Mouse (Mus musculus) megakaryocyte progenitor cell, adult 5-6 weeks (primary cell): Measurements from ENCODE around the gene Rchy1. TPM values are rescaled to one million over a fixed set of nuclear protein-coding genes. Genes with fewer than 3 reads are reported as not detected.
A peak's percentile ranks its signal among the peaks of the same experiment; 100 is the strongest.

Experiments
- ATAC-seq: replicated peaks from 2 replicates; pipeline ENCODE4 v1.8.0; 2016; ENCODE audit warnings: mild to moderate bottlenecking, moderate TSS enrichment, inconsistent platforms; ENCODE audit not compliant: poor library complexity
- total RNA-seq, 2 experiments: library from RNA; stranded (forward) in 1 of 2; stranded (reverse) in 1 of 2; fragments of 157-497, 149-512 nt in 1 of 2; fragments of 200-1000 nt in 1 of 2; gene quantifications; 2 replicates each; pipeline versions ENCODE4 v1.2.3 to v1.2.4; 2015 to 2017

The Rchy1 gene
- 54.4 and 56.0 TPM in 2 replicates for total RNA-seq (2015)
- total RNA-seq (2017) = 34.3 and 36.6 TPM in 2 replicates

DNA sequence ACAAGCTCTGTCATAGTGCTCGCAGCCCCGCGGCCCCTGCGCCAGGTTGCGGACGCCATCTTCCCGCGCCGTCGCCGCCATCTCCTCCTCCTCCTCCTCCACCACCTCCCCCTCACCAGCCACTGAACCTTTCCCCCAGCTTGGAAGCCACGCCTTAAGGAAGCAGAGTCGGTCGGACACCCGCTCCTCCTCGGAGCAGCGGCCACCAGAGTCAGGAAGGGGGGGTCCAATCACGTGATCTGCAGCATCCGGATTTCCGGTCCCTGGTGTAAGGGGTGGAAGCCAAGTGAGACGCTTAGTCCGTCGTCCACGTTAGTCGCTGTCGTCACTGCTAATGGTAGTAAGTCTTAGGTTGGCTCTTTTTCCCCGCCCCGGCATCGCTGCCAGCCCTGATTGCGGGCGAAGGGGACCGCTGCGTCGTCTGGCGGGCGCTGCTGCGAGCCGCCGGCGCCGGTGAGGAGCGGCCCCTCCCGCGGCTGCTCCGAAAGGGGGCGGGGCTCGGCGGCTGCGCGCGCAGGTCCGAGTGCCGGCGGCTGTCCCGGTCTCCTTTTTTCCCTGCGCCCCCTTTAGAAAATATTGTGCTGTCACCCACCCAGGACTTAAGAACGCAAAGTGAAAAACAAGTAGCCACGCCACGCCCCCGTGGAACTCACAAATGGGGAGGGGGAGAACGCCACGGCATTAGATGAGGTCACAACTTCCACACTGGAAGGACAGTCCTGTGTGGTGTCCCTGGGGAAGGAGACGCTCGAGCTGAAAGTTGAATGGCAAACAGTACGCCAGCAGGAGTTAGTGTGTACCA, at the start of gene Rchy1:
Gene Rchy1, minus strand, starts transcription at position 430 of the 802 bp plus-strand sequence.
- peak; percentile 83 for ATAC-seq

DNA sequence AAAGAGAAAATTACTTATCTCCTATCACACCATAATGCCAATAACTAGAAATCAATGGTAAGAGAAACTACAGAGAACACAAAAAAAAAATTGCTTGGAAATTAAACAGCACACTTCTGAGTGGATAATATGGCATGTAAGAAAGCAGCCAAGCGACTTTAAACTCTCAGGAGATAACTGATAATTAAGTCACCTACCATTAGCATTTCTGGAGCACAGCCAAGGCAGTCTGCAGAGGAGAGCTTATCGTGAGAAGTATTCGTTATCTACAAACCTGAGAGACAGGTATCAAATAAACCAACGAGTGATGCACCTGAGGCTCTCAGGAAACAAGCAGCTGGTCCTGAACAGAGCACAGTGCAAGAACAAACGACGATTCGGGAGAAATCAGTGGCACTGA, 48.9 kb upstream of the Rchy1 start:
- no peak for ATAC-seq

DNA sequence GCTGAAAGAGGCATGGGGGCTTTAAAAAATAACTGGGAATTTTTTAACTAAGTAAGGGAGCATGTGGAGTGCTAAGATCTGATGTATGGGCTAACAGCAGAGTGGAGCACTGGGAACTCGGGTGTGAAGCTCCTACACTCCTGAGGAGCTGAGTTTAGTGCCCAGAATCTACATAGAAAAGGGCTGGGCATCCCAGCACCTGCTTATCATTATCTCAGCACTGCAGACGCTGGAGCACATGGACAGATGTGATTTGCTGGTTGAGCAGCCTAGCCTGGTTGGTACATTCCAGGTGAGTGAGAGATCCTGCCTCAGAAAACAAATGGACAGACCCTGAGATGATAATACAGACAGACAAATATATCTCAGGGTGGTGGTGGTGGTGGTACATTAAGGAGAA, 47.0 kb upstream of the Rchy1 start:
- ATAC-seq = peak; percentile 60

DNA sequence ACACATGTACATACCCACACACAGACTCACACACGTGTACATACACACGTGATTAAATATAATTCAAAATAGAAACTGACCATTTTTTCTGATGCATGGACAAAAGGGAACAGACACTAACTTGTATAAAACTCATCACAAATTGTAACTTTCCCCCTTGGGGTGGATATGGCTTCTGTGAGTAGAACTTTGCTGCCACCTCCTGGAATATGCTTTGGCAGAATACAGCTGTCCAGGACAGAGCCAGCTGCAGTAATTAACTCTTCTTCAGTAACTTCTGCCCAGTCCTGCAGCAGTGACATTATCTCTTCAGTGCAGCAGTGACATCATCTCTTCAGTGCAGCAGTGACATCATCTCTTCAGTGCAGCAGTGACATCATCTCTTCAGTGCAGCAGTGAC, 40.1 kb upstream of the Rchy1 start:
- ATAC-seq = peak; percentile 75

DNA sequence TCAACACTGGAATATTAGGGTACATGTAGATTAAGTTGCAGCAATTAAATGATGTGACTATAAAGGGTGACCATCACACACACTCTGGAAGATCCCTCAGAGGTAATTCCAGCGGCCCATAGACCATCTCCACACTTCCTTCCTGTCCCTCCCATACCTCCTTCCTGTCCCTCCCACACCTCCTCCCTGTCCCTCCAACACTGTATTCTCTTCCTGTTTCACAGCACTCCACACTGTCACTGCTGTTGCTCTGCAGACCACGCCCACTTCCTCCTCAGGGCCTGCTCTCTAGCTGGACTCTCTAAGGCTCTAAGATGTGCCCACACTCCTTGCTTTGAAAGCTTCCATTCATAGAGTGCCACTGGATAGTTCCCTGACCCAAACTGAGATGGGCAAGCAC, 37.9 kb upstream of the Rchy1 start:
- peak; percentile 97 for ATAC-seq

DNA sequence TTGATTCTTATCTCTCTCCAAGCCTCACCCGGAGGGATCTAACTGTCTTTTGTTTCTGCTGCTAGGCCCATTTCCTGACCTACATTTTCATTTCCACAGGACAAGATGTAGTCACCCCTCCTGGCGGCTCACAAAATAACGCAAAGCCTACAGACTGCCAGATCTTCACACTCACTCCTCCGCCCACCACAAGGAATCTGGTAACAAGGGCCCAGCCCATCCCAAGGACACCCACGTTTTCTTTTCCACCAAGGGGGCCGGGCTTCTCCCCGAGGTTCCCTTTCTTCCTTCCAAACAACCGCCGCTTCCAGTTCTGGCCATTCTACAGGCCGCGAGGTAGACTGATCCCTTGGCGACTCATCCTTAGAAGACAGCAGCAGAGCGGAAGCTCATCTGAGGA, 31.7 kb upstream of the Rchy1 start:
- ATAC-seq = no peak

DNA sequence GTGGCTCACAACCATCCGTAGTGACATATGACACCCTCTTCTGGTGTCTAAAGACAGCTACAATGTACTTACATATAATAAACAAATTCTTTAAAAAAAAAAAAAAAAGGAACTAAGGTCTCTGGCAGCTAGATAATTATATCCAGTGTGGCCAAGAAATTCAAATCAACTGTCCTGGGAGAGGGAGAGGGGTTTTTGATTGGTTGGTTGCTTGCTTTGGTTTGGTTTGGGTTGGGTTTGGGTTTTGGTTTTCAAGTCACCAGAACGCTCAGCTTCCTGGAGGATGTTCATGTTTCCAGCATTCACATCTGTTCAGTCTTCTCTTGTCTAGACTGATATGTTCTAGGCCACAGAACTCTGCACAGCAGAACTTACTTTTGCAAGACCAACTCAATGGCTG, 30.2 kb upstream of the Rchy1 start:
- no peak for ATAC-seq

DNA sequence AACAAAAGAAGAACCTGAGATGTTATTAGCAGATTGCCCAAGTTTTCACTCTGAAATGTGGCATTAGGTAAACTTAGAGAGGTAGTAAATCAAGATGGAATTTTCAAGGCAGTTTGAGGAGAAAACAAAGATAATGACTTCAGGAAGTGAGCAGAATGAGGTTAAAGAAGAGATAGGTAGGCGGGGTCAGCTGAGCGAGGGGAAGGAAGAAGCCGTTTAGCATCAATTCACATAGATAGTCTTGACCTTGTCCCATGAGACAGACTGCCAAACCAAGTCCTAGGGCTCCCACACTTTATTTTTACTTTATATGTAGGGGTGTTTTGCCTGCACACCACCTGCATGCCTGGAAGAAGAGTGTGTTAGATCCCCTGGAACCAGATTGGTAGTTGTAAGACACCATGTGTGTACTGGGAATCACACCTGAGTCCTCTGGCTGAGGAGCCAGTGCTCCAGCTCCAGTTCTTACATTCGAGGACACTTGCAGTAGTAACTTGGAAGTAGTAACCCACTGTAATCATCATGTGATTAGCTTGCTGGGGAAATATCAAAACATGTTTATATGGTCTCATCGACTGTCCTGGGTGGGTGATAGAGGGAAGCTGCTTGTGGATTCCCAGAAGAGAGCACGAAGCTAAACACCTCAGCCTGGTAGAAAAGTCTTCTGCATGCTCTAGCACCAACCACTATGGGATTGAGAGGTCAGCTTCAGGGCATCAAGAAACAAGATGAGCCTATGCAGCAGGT, 28.5 kb upstream of the Rchy1 start:
- ATAC-seq = no peak

DNA sequence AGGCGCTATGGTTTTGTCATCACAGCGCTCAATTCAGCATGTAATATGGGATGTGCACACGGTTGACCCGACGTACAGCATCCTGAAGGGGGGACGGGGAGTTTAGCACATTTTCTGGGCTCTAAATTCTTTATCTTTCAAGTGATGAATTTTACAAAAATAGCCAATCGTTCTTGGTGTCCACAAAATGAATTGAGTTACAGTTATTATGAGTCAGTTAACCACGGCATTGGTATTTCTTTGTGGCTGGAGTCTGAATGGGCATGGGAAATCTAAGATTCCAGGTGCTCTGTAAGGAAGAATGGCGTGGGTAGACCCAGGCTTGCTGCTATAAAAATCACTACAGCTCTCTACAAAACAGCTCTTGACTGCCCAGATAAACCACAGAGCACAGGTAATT, 26.4 kb upstream of the Rchy1 start:
- ATAC-seq = no peak

DNA sequence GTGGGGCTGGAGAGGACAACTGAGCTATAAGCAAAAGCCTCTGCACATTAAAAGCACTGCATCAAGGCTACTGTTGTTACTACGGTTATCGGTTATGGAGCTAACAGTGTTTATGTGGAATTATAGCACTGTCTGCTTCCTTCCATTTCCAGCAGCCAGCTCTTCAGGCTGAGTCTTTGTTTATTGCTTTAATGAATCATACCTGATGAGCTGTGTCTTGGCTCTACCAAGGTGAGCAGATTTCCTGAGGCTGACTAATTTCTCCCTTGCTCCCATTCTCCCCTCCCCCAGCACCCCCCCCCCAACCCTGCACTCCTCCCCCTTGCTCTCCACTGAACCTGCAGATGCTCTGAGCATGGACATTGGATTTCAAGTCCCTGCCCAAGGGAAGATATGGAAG, 24.9 kb upstream of the Rchy1 start:
- no peak for ATAC-seq

DNA sequence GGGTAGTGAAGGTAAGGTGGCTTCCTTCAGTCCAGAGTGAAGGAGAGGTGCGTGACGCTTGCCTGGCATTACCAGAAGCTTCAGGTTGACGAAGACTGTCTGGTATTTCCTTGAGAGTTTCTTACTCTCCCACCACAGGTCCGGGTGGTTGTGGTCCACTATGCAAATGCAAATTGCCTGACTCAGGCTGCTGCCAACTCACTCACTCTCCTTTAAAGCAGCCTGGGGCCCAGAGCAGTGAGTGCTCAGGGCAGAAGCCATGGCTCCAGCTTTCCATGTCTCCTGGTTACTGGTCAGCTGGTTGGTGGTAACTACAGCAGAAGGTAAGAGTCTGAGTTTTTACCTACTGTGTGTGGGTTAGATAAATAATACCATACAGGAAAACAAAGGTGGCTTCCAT, 24.4 kb upstream of the Rchy1 start, which contains the start of gene Odaph:
Gene Odaph, plus strand, starts transcription at position 240 of the 400 bp plus-strand sequence.
- no peak for ATAC-seq

DNA sequence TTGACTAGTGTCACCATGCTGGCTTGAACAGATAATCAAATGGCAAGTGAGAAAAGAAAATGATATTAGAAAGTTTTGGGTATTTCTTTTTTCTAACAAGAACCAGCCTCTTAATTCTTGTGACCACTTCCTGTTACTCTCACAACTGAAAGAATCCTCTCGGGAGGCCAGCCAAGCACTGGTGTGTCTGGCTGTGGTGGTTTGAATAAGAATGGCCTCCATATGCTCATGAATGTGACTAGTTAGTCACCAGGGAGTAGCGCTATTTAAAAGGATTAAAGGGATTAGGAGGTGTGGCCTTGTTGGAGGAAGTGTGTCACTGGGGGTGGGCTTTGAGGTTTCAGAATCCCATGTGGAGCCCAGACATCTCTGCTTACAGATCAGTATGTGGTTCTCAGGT, 22.9 kb upstream of the Rchy1 start:
- ATAC-seq = no peak

DNA sequence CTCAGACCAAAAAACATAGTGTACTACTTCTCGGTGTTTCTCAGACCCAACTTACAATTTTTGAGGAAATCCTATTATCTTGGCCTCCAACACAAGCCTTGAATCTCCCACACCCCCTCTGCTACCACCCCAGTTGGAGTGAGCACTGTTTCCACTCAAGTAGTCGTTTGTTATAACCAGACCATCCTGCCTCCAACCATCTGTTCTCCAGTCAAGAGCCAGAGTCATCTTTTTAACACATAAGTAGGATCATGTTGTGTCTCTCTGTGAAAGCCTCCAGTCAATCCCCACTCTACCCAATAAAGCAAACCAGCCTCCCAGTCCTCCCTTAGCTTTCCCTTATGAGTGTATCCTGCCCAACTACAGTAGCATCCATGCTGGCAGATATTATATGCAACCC, 20.6 kb upstream of the Rchy1 start:
- no peak for ATAC-seq

DNA sequence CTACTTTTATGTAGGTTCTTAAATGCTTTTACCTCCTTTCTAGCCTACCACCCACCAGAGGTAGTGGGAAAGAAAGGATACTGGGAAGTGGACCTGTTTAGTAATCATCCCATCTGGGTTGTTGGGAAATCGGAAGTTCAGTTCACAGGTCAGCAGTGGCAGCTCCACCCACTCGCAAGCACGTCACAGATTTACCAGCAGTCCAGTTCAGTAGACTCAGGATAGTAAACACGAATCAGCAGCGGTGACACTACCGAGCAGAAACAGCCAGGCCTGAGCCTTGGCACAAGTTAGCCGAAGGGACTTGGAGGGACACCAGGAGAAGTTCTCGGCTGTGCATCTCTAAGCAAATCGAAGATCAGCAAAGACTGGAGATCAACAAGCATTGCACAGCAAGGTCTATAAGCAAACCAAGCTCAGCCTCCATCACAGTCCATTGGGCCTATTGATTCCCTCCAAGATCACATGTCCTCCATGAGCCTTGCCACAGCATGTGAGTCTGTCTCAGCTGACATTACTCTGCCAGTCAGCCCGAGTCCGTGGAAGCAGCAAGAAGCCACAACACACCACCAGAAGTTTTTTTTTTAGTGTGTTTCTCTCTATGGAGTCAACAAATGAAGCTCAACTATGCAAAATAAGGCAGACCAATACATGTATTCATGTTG, 18.4 kb upstream of the Rchy1 start:
- no peak for ATAC-seq

DNA sequence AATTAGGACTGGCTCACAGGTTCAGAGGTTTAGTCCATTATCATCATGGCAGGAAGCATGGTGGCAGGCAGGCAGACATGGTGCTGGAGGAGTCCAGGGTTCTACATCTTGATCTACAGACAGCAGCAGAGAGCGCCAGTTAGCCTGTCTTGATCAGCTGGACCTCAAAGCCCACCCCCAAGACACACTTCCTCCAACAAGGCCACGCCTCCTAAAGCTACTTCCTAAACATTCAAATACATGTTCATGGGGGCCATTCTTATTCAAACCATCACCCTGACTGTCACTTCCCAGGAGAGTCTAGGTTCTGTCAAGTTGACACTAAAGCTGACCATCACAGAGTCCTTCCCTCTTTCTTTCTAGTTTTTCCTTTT, 14.5 kb upstream of the Rchy1 start:
- peak; percentile 16; the same call in 1 of the 2 replicates for ATAC-seq

DNA sequence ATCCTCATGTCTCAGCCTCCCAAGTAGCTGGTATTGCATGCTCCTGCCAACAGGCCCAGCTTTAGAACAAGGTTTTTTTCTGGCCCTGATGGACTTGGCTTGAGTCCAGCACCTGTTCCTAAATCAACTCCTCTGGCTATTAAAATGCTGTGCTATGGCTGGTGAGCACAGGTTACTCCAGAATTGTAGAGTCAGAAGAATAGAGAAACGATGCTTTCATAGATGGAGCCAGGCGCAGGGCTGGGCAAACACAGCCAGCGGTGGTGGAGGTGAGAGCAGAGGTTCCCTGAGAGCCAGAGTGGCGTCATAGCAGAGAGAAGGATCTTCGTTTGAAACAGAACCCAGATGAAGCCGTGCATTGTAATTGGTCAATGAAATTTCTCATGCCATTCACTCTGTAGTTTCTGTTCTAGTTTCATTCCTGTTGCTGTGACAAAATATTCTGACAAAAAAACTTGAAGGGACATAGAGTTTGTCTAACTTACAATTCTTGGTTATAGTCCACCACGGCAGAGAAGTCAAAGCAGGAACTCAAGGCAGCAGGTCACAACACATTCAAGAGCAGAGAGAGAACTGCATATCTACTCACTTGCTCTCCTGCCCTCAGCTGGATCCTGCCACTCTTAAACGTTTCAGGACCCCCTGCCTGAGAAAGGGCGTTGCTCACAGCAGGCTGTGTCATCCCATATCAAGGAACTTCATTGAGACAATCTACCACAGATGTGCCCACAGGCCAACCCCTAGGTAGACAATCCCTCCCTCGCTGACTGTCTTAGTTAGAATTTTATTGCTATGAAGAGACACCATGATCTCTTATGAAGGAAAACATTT, 13.9 kb upstream of the Rchy1 start:
- peak; percentile 54 for ATAC-seq

DNA sequence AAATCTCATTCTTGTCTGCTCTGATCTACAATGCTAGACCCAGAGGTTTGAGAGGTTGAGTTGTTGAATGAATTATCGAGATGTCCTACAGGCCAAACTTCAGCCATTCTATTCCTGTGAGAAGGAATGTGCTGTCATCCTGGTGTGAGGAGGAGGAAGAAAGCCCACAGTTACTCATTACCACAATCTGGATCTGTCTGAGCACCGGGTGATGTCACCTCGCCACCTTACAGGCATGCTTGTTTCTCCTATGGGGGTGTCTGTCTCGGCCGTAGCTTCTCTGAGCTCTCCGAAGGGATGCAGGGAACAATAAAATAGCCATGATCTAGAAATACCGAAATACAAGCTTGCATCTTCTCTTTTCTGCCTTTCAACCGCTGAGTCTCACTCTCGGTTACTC, 12.9 kb upstream of the Rchy1 start:
- ATAC-seq = no peak

DNA sequence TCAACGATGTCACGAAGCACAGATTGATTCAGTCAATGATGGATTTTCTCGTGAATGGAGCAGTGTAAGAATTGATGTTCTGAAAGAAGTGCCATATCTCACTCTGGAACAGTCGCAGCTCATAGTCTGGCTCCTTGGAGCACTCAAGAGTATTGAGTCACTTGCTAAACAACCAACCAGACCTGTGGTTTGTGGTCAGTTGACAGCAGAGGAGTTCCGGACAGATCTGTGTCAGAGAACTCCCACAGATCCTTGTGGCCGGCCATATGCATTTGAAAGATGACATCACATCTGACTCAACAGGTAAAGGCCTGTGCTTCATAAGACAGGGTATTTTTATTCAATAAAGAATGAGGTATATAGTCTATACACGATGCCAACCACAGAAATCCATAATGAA, 11.1 kb upstream of the Rchy1 start:
- ATAC-seq = peak; percentile 84

DNA sequence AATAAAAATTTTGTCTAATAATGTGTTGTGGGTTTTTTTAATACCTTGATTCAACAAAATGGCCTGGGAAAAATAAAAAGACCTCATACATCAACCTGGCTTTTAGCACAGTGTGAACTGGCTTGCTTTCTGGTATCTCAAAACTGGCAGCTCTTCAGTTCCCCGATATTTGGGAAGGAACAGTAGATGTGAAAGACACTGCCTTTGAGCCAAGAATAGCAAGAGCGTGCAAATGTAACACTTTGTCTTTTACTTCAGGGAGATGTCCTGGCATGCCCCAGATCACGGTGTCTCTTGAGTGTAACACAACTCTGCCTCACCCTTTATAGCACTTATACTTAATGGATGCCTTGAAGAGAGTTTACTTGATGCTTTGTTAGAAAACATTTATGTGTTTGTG, 9.2 kb upstream of the Rchy1 start:
- no peak for ATAC-seq

DNA sequence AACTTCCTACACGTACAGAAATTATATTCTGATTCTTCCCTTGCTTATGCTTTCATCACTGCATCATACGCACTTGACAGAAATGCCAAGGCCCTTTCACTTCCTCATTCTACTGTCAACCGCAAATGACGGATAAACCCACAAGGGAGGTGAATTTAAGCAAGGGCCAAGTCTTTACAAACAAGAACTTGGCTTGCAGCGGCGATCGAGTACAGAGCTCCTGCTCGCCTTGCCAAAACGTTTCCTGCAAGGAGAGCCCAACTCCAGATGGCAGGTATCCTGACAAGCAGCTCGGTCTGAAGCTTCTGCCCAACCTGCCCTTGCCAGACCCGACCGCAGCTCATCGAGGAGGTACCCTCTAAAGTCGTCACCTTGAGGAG, 619 bp downstream of the Rchy1 start:
- peak; percentile 58 for ATAC-seq

DNA sequence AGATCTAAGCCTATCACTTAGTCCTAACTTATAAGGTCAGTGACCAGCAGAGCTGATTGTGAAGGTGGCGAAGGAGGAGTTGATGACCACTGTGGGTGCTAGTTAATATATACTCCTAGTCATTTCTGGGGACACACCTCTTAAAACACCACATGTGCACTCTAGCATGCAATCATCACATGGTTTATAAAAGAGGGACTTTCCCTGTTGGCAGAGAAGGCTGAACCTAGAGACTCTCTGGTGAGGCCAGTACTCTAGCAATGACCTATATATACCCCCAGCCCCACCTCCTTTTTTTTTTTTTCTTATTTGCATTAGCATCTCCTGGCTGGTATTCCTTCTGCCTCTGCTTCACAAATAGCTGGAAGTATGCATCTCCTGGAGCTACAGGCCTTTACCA, 1.5 kb downstream of the Rchy1 start:
- ATAC-seq = peak; percentile 9; the same call in 1 of the 2 replicates
